Mouse (Mus musculus) macrophage (primary cell): Measurements from ENCODE around the gene Tubg2. TPM values are rescaled to one million over a fixed set of nuclear protein-coding genes. Genes with fewer than 3 reads are reported as not detected.
"Not testable (repeated sequence)": the region's sequence is repeated elsewhere in the genome, so short reads cannot be mapped to it uniquely, and the experiment has no call there.

ENCODE experiments used
- H3K27ac ChIP-seq: fragments of 350-480 bp; formaldehyde crosslinking; 2 replicates; pipeline ENCODE4 v1.9.0; 2021
- H3K36me3 ChIP-seq: fragments of 350-480 bp; formaldehyde crosslinking; 2 replicates; pipeline ENCODE4 v1.9.0; 2021; ENCODE audit errors: inconsistent target
- H3K4me3 ChIP-seq: fragments of 350-480 bp; formaldehyde crosslinking; 2 replicates; pipeline ENCODE4 v1.9.0; 2021; ENCODE audit errors: inconsistent target
- H3K79me2 ChIP-seq: fragments of 350-480 bp; formaldehyde crosslinking; 2 replicates; pipeline ENCODE4 v1.9.0; 2021; ENCODE audit errors: inconsistent target
- WGBS: methylation state at CpG from one replicate; pipeline ENCODE4 v1.1.7; 2026; ENCODE audit warnings: inconsistent platforms; ENCODE audit not compliant: missing documents; 5-methylcytosine and 5-hydroxymethylcytosine counted together
- polyA plus RNA-seq: library from polyadenylated mRNA; stranded (reverse); fragments of 250-400 nt; gene quantifications from 3 replicates; pipeline ENCODE4 v1.2.4, GENCODE M21; 2018; ENCODE audit warnings: inconsistent platforms

The Tubg2 gene
- polyA plus RNA-seq, 1 experiment from 2014 or later, result 0.13 TPM

DNA sequence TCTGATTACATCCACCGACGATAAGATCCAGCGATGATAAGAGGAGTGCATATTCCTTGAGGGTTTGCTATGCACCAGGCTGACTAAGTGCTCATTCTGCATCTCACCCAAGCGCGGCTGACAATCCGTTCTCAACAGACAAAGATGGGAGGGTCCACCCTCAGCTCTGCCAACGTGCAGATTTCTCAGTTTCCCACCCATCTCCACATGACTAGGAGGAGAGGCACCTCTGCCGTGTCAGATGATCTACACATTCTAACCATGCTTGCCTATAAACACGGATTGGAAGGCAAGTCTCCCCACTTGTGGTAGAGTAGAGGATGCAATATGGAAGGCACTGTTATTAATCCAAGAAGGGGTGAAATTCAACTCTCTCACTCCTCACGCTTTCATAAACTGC, 7.0 kb upstream of the Tubg2 start:
- H3K4me3 ChIP-seq, result no peak overlapping the region
- WGBS, result 89% methylated on average over 10 of the region's 10 CpGs
- no peaks in the 10 kb centered on the region for H3K36me3 ChIP-seq
- no peak overlapping the region for H3K27ac ChIP-seq
- H3K79me2 ChIP-seq, result no peaks in the 10 kb centered on the region

DNA sequence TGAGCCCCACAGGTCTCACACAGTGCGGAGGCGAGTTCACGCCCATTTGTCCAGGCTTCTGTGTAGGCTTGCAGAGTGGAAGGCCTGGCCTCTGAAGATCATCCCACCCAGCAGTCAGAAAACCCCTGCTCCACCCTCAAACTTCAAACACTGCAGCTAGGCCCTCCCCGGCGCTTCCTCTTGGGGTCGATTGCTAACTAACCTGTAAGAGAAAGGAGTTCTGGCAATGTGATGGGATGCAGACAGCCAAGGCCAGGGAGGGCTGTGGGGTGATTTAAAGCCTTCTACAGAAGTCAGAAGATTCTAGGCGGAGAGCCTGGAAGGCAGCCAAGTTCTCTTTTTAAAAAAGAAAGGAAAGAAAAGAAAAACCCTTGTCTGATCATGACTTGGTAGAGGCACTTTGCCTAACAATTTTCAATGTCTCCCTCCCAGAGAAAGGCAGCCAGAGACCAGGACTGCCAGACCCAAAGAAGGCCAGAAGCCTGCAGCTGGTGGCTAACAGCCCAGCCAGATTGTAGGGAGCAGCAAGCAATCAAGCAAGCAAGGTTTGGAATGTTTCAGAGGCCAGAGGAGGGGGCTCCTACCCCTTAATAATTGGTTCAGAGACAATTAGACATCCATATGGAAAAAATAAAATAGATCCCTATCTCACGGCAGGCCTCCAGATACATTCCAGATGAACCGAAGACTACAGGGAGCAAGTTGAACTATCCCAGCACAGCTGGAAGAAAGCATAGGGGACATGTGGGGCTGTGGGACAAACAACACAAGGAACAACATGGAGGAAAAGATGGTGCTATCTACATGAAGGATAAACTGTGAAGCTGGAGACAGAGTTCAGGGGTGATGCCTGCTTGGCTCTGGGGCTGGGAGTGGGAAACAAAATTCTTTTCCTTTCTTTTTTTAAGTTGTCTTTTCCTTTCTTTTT, 6.3 kb upstream of the Tubg2 start:
- no peaks in the 10 kb centered on the region for H3K36me3 ChIP-seq
- no peak overlapping the region for H3K4me3 ChIP-seq
- 59% methylated on average over 9 of the region's 9 CpGs for WGBS
- no peaks in the 10 kb centered on the region for H3K79me2 ChIP-seq
- H3K27ac ChIP-seq, result no peak overlapping the region

DNA sequence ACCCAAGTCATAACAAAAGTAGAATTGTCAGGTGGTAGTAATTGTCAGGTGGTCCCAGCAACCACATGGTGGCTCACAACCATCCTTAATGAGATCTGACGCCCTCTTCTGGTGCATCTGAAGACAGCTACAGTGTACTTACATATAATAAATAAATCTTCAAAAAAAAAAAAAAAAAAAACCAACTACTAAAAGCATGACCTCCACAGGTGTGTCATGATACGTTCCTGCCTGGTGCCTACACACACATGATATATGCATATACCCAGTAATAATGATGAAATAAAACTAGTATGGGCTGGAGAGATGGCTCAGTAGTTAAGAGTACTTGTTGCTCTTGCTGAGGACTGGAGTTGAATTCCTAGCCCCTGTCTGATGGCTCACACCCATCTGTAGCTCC, 4.6 kb upstream of the Tubg2 start:
- no peak overlapping the region for H3K4me3 ChIP-seq
- H3K36me3 ChIP-seq, result no peaks in the 10 kb centered on the region
- no peaks in the 10 kb centered on the region for H3K79me2 ChIP-seq
- H3K27ac ChIP-seq, result no peak overlapping the region
- WGBS, result 94% methylated on average over 2 of the region's 2 CpGs

DNA sequence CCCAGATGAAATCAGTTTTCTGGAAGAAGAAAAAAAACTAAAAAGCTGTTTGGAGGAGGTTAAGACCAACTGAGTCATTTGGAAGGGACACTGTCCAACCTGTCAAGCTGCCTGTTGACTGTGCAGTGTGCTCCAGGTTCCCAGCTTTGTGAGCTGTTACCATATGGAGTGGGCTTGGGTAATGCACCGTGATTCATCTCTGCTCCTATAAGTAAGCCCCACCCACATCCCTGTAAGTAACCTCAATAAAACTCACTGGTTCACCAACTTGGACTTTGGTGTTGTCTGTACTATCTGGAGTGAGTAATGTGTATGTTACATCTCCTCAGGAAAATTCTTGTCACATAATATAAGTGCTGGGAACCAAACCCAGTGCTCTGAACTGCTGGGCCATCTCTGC, 2.9 kb upstream of the Tubg2 start:
- Histone ChIP-seq H3K4me3 (no peak overlapping the region), H3K79me2 (no peaks in the 10 kb centered on the region), H3K27ac (no peak overlapping the region), H3K36me3 (no peaks in the 10 kb centered on the region)
- WGBS, result 76% methylated on average over 1 of the region's 1 CpGs

DNA sequence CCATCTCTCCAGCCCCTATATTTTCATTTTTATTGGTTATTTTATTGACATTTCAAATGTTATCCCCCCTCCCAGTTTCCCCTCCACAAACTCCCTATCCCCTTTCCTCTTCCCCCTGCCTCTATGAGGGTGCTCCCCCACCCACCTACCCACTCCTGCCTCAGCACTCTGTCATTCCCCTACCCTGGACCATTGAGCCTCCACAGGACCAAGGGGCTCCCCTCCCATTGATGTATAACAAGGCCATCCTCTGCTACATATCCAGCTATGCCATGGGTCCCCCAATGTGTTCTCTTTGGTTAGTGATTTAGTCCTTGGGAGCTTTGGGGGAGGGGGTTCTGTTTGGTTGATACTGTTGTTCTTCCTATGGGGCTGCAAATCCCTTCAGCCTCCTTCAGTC, 1.1 kb upstream of the Tubg2 start:
- no peak overlapping the region for H3K27ac ChIP-seq
- H3K36me3 ChIP-seq, result no peaks in the 10 kb centered on the region
- no peaks in the 10 kb centered on the region for H3K79me2 ChIP-seq
- no peak overlapping the region for H3K4me3 ChIP-seq

DNA sequence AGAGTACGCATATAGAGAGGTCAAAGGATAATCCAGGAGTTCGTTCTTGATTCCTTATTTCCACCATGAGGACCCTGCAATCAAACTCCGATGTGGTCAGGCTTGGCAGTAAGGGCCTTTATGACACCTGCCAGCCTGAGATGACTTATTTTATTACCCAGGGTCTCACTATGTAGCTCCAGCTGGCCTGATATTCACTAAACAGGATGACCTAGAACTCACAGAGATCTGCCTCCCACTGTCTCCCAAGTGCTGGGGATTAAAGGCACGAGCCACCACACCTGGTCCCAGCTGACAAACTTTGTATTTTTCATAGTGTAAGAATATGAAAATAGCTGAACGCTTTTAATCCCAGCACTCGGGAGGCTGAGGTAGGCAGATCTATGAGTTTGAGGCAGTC, 556 bp upstream of the Tubg2 start:
- WGBS, result 95% methylated on average over 6 of the region's 6 CpGs
- no peaks in the 10 kb centered on the region for H3K36me3 ChIP-seq
- no peaks in the 10 kb centered on the region for H3K79me2 ChIP-seq
- H3K4me3 ChIP-seq, result no peak overlapping the region
- H3K27ac ChIP-seq, result no peak overlapping the region

DNA sequence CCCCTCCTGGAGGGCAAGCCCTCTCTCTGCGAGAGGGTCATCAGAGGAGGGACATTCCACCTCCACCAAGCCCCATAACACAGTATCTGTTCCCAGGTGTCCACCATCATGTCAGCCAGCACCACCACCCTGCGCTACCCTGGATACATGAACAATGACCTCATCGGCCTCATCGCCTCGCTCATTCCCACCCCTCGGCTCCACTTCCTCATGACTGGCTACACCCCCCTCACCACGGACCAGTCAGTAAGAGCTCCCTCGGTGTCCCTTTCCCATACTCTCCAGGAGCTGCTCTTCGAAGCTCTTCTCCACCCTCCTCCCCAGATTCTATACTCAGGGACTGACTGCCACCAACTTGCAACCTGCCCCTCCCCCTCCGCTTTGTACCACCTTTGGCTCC, 4.4 kb downstream of the Tubg2 start:
- H3K36me3 ChIP-seq, H3K4me3 ChIP-seq, H3K27ac ChIP-seq, H3K79me2 ChIP-seq: not testable (repeated sequence)
- WGBS, result 64% methylated on average over 8 of the region's 10 CpGs

DNA sequence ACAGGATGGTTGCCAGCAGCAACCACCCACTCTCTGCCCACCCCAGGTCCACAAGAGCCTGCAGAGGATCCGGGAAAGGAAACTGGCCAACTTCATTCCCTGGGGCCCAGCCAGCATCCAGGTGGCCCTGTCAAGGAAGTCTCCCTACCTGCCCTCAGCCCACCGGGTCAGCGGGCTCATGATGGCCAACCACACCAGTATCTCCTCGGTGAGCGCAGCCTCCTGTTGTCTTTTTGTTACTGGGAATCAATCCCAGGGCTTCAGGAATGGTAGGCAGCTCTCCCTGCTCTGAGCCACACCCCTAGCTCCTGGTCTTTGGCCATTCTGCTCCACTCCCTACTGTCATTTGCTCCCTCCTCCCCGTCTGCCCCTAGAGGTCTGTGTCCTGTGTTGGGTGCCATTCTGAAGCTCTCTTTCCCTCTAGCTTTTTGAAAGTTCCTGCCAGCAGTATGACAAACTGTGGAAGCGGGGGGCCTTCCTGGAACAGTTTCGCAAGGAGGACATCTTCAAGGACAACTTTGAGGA, 5.3 kb downstream of the Tubg2 start:
- not testable (repeated sequence) for H3K27ac ChIP-seq, H3K4me3 ChIP-seq, H3K36me3 ChIP-seq, H3K79me2 ChIP-seq
- 89% methylated on average over 4 of the region's 8 CpGs for WGBS

DNA sequence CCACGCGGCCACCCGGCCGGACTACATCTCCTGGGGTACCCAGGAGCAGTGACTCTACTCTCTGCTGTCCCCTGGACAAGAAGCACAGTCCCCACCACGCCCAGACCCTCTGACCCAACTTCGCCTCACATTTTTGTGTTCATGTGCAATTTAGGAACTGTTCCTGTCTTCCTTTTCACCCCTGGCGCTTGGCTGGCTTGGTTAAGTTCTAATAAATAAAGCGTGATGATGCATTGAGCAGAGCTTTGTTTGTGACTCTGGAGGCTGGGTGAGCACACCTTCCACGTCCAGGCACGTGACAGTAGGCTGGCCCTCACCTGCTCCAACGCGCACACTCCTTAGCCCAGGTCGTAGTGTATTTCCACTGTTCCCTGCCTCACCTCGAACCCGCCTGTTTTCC, 5.8 kb downstream of the Tubg2 start:
- WGBS, result 92% methylated on average over 13 of the region's 15 CpGs

DNA sequence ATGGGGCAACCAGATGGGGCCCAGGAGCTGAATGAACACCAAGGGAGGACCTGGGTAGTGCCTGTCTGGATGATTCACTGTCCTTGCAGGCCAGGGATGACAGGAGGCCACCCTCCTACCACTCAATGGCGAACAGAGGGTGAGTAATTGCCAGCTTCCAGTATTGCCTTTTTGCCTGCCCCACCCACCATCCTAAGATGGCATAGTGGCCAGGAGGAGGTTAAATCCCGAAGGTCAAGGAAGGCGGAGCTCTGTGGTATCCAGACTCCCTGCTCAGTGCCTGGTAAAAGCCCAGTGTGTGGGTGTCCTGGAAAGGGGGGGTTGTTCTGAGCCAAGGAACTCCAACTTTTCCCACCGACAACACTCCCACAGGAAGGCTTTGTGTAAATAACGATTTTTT, 6.6 kb downstream of the Tubg2 start:
- Histone ChIP-seq H3K79me2 (no peaks in the 10 kb centered on the region), H3K36me3 (0 out of 2 replicates have a peak, but pooled peaks cover under 1% of the 10 kb centered on the region), H3K27ac (no peak overlapping the region), H3K4me3 (no peak overlapping the region)
- 93% methylated on average over 4 of the region's 5 CpGs for WGBS

More for the DNA sequence above, 5.8 kb downstream of the Tubg2 start:
- H3K36me3 ChIP-seq, result no peaks in the 10 kb centered on the region
- H3K27ac ChIP-seq, result no peak overlapping the region
- H3K4me3 ChIP-seq, result no peak overlapping the region
- H3K79me2 ChIP-seq, result no peaks in the 10 kb centered on the region

DNA sequence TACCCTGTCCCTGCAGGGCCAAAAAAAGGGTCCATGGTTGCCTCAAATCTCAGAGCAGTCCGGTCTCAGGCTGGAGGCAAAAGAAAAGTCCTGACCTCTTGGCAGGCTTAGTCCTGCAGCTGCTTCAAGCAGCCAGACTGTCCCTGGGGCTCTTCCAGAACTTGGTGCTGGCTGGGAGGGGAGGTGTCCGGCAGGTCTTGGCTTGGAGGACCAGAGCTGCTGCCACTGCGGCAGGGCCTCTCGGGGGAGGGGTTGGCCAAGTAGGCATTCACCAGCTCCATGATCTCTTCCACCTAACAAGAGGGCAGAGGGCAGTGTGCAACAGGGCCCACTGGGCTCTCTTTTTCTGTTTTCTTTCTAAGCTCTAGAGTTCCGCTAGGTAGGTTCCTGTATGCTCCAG, 7.1 kb downstream of the Tubg2 start:
- H3K36me3 ChIP-seq, result 0 out of 2 replicates have a peak, but pooled peaks cover 5% of the 10 kb centered on the region
- H3K27ac ChIP-seq, result no peak overlapping the region
- H3K4me3 ChIP-seq, result no peak overlapping the region
- H3K79me2 ChIP-seq, result no peaks in the 10 kb centered on the region
- 92% methylated on average over 5 of the region's 5 CpGs for WGBS

DNA sequence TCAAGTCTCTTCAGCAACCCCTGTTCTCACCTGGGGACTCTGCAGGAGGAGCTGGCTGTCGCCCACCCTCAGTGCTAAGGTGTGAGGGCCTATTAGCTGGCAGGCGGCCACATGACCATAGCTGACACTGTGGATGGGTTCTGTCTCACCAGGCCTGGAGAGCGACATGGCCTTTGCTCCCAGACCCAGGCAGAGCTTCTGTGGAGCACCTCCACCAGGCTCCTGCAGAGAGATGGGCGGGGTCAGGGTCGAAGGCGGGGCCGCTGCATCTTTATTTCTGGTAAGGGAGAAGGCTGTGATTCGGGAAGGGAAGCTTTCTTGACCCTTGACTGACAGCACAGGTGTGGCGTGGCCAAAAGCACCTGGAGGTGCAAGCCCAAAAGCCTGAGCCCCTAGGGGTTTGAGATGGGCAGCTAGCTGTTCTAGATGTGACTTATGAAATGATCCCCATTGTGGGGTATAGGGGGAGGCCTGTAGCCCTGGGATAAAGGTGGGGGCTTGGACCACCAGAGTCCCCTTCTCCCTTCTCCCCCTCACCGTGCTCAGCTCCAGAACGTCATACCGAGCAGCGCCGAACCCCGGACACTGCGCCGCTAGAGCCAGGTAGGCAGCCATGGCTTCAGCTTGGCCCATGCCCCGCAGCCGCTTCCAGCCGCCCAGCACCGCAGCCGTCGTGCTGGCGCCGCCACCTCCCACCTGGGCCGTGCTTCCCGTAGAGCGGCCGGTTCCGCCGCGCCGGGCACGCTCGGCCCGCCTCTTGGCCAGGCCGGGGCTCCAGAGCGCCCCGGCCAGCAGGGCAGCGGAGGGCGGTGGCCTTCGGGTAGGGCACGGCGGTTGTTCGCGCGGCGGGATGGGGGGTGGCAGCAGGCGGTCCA, 8.0 kb downstream of the Tubg2 start:
- Histone ChIP-seq H3K27ac (no peak overlapping the region), H3K36me3 (0 out of 2 replicates have a peak, but pooled peaks cover 7% of the 10 kb centered on the region), H3K4me3 (no peak overlapping the region), H3K79me2 (no peaks in the 10 kb centered on the region)
- WGBS, result 49% methylated on average over 34 of the region's 49 CpGs

DNA sequence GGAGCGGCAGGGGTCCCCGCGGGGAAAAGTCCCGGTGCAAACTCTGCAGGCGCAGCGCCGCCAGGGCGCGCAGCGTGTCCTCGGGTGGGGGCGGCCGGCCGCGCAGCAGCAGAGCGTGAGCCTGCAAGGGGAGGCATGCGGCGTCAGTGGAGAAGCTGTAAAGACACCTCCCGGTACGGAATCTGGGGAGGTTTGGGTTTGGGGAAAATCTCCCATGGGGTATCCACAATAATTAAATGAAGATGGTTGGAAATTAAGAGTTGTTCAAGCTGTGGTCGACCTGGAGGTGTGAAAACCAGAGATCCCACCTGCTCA, 8.6 kb downstream of the Tubg2 start:
- 47% methylated on average over 21 of the region's 21 CpGs for WGBS
- no peak overlapping the region for H3K27ac ChIP-seq
- no peaks in the 10 kb centered on the region for H3K79me2 ChIP-seq
- H3K36me3 ChIP-seq, result 0 out of 2 replicates have a peak, but pooled peaks cover 7% of the 10 kb centered on the region
- H3K4me3 ChIP-seq, result no peak overlapping the region

DNA sequence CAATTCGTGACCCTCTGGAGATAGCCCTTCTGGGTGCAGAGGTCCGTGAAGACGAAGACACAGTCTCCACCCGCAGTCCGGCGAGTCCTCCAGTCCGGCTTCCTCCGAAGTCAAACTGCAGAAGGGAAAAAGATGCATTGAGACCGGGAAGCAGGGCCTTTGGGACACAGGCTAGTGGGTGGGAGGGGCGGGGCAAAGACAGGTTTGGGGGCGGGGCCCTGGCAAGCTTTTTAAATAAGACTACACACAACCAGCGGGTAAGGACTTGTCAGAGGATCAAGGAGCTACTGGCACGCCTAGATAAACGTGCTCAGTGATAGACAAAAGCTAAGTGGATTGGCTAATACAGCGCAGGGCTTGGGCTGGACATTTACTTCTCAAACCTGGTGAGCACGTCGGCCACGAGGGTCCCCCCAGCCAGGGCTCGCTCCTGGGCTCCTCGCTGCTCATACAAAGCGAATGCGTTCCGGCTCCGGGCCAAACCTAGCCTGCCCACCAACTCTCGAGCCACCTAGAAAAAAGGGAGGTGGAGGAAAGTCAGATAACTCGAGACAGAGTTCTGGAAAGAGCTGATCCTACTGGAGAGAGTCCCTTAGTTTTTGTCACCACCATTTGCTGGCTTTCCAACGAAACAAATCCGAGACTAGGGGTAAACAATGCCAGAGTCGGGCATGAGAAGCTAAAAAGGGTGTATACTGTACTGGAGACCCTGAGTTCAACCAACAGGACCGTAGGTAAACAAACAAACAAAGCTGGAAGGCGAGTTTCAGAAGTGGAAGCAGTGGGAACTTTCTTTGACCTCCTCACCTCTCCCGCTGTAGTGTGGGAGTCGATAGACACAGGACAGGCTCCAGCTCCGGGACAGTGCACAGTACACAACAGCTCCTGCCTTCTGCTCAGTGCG, 9.2 kb downstream of the Tubg2 start:
- 55% methylated on average over 35 of the region's 35 CpGs for WGBS
- 0 out of 2 replicates have a peak, but pooled peaks cover 7% of the 10 kb centered on the region for H3K36me3 ChIP-seq

More for the DNA sequence above, 9.2 kb downstream of the Tubg2 start:
- no peak overlapping the region for H3K27ac ChIP-seq
- no peaks in the 10 kb centered on the region; the same call in 1 of the 2 replicates for H3K79me2 ChIP-seq
- H3K4me3 ChIP-seq, result no peak overlapping the region
